Mouse (Mus musculus) liver, embryonic 13.5 days (tissue): ENCODE results near the gene Olfr91. TPM values are rescaled to one million over a fixed set of nuclear protein-coding genes. Genes with fewer than 3 reads are reported as not detected.

Source experiments
- ATAC-seq: fragments of 200-750 bp; cut with Nextera tagmentation; 2 replicates; pipeline ENCODE4 v1.8.0; 2017; ENCODE audit warnings: low read depth, mild to moderate bottlenecking, moderate number of reproducible peaks, moderate library complexity
- DNase-seq: peaks from one replicate; pipeline ENCODE4 v3.0.0; 2022
- H3K27ac ChIP-seq: fragments of 300-500 bp; sonication (generic); 2 replicates; pipeline ENCODE4 v1.5.1; 2015; ENCODE audit warnings: moderate library complexity, mild to moderate bottlenecking, inconsistent platforms
- H3K27me3 ChIP-seq: fragments of 300-500 bp; sonication (generic); 2 replicates; pipeline ENCODE4 v1.6.1; 2015; ENCODE audit warnings: mild to moderate bottlenecking, inconsistent platforms
- H3K36me3 ChIP-seq: fragments of 300-500 bp; sonication (generic); 2 replicates; pipeline ENCODE4 v1.6.1; 2015; ENCODE audit warnings: mild to moderate bottlenecking, inconsistent platforms
- H3K4me1 ChIP-seq: fragments of 300-500 bp; sonication (generic); replicated peaks from 2 replicates; pipeline ENCODE4 v1.6.1; 2015; ENCODE audit warnings: inconsistent platforms
- H3K4me2 ChIP-seq: fragments of 300-500 bp; sonication (generic); 2 replicates; pipeline ENCODE4 v1.6.1; 2015; ENCODE audit warnings: inconsistent platforms, mild to moderate bottlenecking, moderate library complexity
- H3K4me3 ChIP-seq: fragments of 300-500 bp; sonication (generic); replicated peaks from 2 replicates; pipeline ENCODE4 v1.5.1; 2015; ENCODE audit warnings: mild to moderate bottlenecking, inconsistent platforms
- H3K9ac ChIP-seq: fragments of 300-500 bp; sonication (generic); 2 replicates; pipeline ENCODE4 v1.6.1; 2015; ENCODE audit warnings: mild to moderate bottlenecking, inconsistent platforms
- H3K9me3 ChIP-seq: fragments of 300-500 bp; sonication (generic); replicated peaks from 2 replicates; pipeline ENCODE4 v1.6.1; 2016; ENCODE audit warnings: inconsistent platforms
- WGBS: fragments of 180-500 bp; shearing (Covaris S2); methylation state at CpG from one replicate; pipeline ENCODE4 v1.1.7; 2015; ENCODE audit not compliant: insufficient replicate concordance; 5-methylcytosine and 5-hydroxymethylcytosine counted together
- polyA plus RNA-seq: library from polyadenylated mRNA; unstranded; fragments of >200 nt; fragmentation: Nextera tagmentation; extraction: Ambion mirVana; gene quantifications from 2 replicates; pipeline ENCODE4 v1.2.1, GENCODE M21; 2015

The Olfr91 gene
- polyA plus RNA-seq, 1 experiment from 2014 or later, result not detected

DNA sequence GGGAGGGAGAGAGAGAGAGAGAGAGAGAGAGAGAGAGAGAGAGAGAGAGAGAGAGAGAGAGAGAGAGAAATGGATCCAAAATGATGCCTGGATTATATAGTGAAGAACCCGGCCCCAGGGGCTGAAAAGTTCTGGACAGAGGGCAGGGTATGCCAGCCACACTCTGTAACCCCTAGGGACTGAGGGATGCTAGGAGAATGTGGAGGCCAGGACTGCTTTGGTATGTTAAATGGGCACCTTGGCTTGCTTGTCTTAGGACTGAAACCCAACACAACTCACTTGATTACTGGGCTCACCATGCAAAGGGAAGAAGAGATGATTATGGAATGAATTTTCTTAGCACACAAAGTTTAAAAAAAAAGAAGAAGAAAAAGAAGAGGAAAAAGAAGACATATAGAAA is 19.9 kb downstream of the Olfr91 start:
- H3K27me3 ChIP-seq, result no peaks in the 10 kb centered on the region
- H3K36me3 ChIP-seq, result no peaks in the 10 kb centered on the region
- no peak for ATAC-seq
- H3K4me1 ChIP-seq, result no peaks in the 10 kb centered on the region
- no peaks in the 10 kb centered on the region for H3K9me3 ChIP-seq
- no peak overlapping the region for H3K9ac ChIP-seq
- no peak overlapping the region for H3K27ac ChIP-seq
- H3K4me3 ChIP-seq, result no peak overlapping the region
- WGBS, result 50% methylated on average over 1 of the region's 1 CpGs
- no peak overlapping the region for H3K4me2 ChIP-seq
- no peak for DNase-seq

DNA sequence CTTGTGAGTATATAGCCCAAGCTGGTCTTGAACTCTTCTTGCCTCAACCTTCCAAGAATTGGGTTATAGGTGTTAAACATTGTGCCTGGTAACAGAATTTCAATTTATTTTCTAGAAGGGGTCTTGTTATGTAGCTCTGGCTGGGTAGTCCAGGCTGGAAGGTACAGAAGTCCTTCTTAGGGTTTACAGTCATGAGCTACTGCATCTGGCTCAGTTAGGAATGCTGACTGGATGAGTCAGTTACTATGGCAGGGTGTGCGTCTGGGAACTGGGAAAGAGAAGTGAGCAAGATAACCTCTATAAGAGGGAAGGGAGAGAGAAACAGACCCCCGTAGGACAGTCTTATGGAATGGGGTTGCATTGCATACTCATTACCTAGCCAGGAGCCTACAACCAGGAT is 22.3 kb downstream of the Olfr91 start:
- ATAC-seq (no peak), DNase-seq (no peak)
- Histone ChIP-seq H3K9me3 (no peaks in the 10 kb centered on the region), H3K4me1 (no peaks in the 10 kb centered on the region), H3K27me3 (no peaks in the 10 kb centered on the region), H3K4me2 (no peak overlapping the region), H3K4me3 (no peak overlapping the region), H3K9ac (no peak overlapping the region), H3K27ac (no peak overlapping the region), H3K36me3 (no peaks in the 10 kb centered on the region)
- WGBS, result 73% methylated on average over 2 of the region's 2 CpGs

DNA sequence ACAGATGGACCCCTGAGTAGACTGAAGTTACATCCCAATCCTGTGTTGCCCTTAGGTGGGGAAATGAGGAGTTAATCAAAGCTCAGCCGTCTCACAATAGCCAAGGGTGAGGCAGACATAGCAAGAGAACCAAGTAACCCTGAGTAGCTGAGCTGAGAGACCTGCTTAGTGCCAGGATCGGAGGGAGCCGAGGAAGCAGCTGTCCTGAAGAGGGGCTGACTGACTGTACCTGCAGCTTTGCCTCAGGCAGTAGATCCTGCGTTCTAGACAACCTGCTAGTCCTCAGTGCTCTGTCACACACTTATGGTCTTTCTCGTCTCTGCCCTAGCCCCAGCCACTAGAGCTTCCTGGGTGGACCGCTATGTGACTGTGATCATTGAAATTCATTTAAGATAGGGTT is 22.9 kb downstream of the Olfr91 start:
- Histone ChIP-seq H3K9ac (no peak overlapping the region), H3K27ac (no peak overlapping the region), H3K4me3 (no peak overlapping the region), H3K27me3 (no peaks in the 10 kb centered on the region), H3K4me2 (no peak overlapping the region), H3K4me1 (no peaks in the 10 kb centered on the region), H3K9me3 (no peaks in the 10 kb centered on the region), H3K36me3 (no peaks in the 10 kb centered on the region)
- no peak for ATAC-seq
- DNase-seq, result no peak
- WGBS, result 63% methylated on average over 6 of the region's 6 CpGs

DNA sequence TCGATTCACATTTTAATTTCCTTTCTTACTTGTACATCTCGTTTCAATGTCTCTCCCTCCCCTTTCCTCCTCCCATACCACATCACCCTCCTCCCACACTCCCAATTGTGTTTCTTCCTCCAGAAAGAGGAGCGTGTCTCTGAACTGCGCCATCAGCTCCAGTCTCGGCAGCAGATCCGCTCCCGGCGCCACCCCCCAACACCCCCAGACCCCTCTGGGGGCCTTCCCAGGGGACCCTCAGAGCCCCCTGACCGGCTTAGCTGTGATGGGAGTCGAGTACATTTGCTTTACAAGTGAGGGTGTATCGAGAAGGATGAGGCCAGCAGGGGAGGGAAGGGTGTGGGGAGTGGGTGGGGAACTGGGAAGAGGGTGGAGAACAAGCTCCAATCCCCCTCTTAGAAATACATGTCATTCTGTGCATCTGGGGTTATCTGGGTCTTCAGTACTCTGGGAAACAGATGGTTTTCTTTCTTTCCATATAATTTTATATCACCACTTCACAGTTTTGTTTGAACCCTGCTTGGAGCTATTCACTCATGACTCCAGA is 25.3 kb downstream of the Olfr91 start:
- Histone ChIP-seq H3K27ac (no peak overlapping the region), H3K9me3 (no peaks in the 10 kb centered on the region), H3K4me2 (no peak overlapping the region), H3K4me3 (no peak overlapping the region), H3K27me3 (no peaks in the 10 kb centered on the region), H3K4me1 (no peaks in the 10 kb centered on the region), H3K36me3 (no peaks in the 10 kb centered on the region), H3K9ac (no peak overlapping the region)
- ATAC-seq, result no peak
- 57% methylated on average over 11 of the region's 11 CpGs for WGBS
- no peak for DNase-seq

DNA sequence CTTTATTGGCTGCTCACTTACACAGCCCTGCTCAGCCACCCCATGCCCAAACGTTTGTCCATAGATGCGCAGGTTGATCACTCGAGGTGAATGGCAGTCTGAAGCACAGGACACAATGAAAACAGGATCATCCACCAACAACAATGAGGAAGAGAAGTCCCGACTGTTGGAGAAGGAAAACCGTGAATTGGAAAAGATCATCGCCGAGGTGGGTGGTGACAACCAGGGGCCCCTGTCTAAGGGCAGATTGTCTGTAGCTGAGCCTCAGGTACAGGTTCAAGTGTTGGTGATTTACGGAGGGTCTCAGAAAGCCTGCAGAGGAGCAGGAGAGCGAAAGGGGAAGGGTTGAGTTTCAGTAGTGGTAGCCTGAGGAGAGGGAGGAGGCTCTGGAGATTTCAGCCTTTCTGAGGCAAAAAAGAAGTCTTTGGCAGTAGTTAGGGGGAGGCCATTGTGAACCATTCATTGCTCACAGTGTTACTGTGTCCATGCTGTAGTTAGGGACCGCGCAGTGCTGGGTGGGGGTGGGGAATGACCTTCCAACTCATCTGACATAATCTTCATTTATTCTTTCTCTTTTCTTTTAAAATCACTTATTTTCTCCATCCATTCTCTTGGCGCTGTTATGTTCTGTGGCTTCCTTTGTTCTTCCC is 25.9 kb downstream of the Olfr91 start:
- no peak overlapping the region for H3K4me3 ChIP-seq
- no peak for ATAC-seq
- no peak overlapping the region for H3K9ac ChIP-seq
- H3K27ac ChIP-seq, result no peak overlapping the region
- H3K4me2 ChIP-seq, result no peak overlapping the region
- H3K9me3 ChIP-seq, result no peaks in the 10 kb centered on the region
- H3K4me1 ChIP-seq, result no peaks in the 10 kb centered on the region
- H3K36me3 ChIP-seq, result no peaks in the 10 kb centered on the region
- H3K27me3 ChIP-seq, result no peaks in the 10 kb centered on the region
- no peak for DNase-seq
- WGBS, result 63% methylated on average over 12 of the region's 12 CpGs

DNA sequence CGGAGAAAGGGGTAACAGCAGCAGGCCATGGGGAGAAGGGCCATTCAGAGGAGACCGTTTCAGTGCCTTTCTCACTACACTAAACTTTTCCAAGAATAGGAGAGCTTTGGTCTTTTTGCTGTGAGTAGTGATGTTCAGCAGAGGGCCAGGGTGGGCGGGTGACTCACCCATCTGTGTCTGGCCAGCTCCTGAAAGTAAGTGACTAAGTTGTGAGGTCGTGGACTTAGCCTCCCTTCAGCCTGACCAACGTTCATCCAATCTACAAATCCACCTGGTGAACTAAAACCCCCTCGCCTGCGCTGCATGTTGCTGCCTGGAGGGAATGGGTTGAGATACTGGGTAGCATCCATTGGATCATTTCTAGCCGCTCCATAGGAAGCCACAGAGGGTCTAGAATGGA is 28.0 kb downstream of the Olfr91 start:
- no peak overlapping the region for H3K27ac ChIP-seq
- DNase-seq, result no peak
- WGBS, result 58% methylated on average over 8 of the region's 8 CpGs

DNA sequence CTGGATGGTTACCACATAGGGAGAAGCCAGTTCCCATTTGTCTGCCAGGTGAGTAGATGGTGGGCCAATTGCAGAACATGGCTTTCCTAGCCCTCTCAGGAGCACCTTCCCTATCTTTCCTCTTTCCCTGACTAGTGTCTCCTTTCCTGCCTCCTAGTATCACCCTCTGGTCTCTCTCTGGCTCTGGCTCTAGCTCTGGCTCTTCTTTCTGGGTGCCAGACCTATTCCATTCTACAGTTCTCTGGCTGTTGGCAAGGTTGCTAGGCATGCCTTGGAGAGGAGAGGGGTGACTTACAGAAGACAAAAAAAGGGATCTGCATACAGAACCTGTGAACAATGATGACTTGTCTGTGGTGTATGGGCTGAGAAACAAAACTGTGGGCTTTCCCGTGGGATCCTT is 30.2 kb downstream of the Olfr91 start:
- Histone ChIP-seq H3K4me2 (no peak overlapping the region), H3K27me3 (no peaks in the 10 kb centered on the region), H3K27ac (no peak overlapping the region), H3K36me3 (no peaks in the 10 kb centered on the region), H3K9ac (no peak overlapping the region), H3K4me3 (no peak overlapping the region), H3K4me1 (no peaks in the 10 kb centered on the region), H3K9me3 (no peaks in the 10 kb centered on the region)
- DNase-seq (no peak), ATAC-seq (no peak)
- WGBS, result 59% methylated on average over 1 of the region's 1 CpGs

More for the DNA sequence above, 28.0 kb downstream of the Olfr91 start:
- no peak overlapping the region for H3K4me3 ChIP-seq
- H3K9ac ChIP-seq, result no peak overlapping the region
- H3K4me1 ChIP-seq, result no peaks in the 10 kb centered on the region
- H3K27me3 ChIP-seq, result no peaks in the 10 kb centered on the region
- H3K4me2 ChIP-seq, result no peak overlapping the region
- H3K36me3 ChIP-seq, result no peaks in the 10 kb centered on the region
- H3K9me3 ChIP-seq, result no peaks in the 10 kb centered on the region
- ATAC-seq, result no peak

DNA sequence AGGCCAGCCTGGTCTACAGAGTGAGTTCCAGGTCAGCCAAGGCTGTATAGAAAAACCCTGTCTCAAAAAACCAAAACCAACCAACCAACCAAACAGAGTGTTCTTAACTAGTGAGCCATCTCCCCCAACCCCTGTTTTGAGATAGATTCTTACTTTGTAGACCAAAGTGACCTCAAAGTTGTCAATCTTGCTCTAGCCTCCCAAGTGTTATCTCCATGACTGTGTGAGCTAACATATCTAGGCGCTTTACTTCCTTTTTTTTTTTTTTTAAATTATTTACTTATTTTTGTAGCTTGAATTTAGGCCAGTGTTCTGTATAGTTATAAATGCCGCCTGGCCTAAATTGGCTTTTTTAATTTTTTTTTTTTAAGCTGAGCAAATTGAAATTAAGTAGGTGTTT is 32.1 kb downstream of the Olfr91 start:
- ATAC-seq, result no peak
- H3K9ac ChIP-seq, result no peak overlapping the region
- DNase-seq, result no peak
- no peak overlapping the region for H3K4me2 ChIP-seq
- H3K36me3 ChIP-seq, result no peaks in the 10 kb centered on the region
- 65% methylated on average over 2 of the region's 2 CpGs for WGBS
- H3K4me1 ChIP-seq, result no peaks in the 10 kb centered on the region
- H3K9me3 ChIP-seq, result no peaks in the 10 kb centered on the region
- no peaks in the 10 kb centered on the region for H3K27me3 ChIP-seq
- no peak overlapping the region for H3K4me3 ChIP-seq
- H3K27ac ChIP-seq, result no peak overlapping the region

DNA sequence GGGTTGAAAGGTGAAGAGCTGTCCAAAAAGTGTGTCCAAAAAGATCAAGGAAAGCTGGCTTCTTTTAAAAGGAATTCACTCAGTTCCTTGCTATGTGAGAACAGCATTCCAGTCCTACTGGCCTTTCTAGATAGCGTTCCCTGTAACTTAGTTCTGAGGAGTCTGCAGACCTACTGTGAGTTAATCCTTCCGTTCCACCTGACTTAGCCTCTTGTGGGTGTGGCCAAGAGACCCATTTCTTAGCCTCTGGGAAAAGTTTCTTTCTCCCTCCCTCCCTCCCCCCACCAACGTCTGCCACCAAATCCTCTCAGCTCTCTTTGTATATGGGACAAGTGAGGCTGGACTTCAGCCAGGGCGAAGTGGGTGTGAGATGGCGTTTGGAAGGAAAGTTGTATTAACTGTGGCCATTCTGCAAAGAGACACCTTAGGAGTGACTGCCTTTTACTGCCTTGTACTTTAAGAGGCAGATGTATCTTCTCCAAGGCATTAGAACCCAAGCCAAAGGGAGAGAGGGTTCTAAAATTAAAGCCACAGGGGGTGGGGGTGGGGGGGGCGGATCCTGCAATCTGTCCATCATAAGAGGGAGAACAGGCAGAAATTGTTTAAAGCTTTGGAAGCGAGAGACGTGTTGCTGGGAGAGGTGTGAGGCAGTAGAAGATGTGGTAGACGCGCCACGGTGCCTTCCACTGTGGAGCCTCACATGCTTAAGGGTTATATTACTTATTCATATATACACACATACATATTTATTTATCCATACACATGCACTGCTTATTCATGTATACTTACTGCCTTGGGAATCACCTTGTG is 34.2 kb downstream of the Olfr91 start:
- H3K9ac ChIP-seq, result no peak overlapping the region

DNA sequence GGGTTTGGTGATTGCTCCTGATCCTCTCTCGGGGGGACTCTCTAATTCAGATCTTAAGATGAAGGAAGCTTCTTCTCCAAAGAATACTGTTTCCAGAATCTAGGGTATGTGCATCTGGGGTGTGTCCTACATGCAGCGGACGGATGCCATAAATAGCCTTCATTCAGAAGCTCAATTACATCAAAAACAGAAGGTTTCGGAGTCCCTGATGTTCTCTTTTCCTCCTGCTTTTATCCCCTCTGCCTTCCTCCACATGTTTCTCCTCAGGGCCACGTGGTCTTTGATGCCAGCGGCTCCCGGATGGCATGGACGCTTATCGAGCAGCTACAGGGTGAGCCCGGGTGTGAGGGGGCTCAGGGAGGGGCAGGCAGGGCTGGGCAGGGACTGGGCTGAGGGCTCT is 35.0 kb downstream of the Olfr91 start:
- Histone ChIP-seq H3K27me3 (no peaks in the 10 kb centered on the region), H3K9me3 (no peaks in the 10 kb centered on the region), H3K4me1 (no peaks in the 10 kb centered on the region), H3K4me2 (no peak overlapping the region), H3K4me3 (no peak overlapping the region), H3K9ac (no peak overlapping the region), H3K27ac (no peak overlapping the region), H3K36me3 (no peaks in the 10 kb centered on the region)
- ATAC-seq (no peak), DNase-seq (no peak)
- 64% methylated on average over 10 of the region's 10 CpGs for WGBS

More for the DNA sequence above, 34.2 kb downstream of the Olfr91 start:
- 74% methylated on average over 11 of the region's 11 CpGs for WGBS
- no peaks in the 10 kb centered on the region for H3K9me3 ChIP-seq
- no peak overlapping the region for H3K4me2 ChIP-seq
- no peak overlapping the region for H3K4me3 ChIP-seq
- DNase-seq, result no peak
- H3K27me3 ChIP-seq, result no peaks in the 10 kb centered on the region
- H3K4me1 ChIP-seq, result no peaks in the 10 kb centered on the region
- no peaks in the 10 kb centered on the region for H3K36me3 ChIP-seq
- H3K27ac ChIP-seq, result no peak overlapping the region
- ATAC-seq, result no peak

DNA sequence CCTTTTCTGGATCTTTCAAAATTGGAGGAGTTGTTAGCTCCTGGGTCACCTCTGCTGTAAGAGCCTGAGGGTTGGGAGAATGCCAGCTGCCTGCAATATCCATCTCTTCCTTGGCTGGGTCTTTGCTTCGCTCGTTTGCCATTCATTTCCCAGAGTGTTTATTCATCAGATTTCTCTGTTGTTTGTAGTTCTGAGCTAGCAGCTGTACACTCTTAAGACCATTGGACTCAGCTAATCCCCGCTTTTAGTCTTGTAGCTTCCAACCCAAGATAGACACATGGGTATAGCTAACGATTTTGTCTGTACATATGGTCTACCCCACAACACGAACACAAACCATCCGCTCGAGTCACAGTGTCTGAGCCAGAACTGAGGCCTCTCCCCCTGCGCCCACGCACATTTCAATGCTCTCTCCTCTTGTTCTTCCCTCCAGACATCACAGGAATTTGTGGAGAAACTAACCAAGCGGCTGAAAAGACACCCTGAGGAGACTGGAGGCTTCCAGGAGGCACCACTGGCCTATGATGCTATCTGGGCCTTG is 35.9 kb downstream of the Olfr91 start:
- Histone ChIP-seq H3K9me3 (no peaks in the 10 kb centered on the region), H3K27ac (no peak overlapping the region), H3K9ac (no peak overlapping the region), H3K4me3 (no peak overlapping the region), H3K36me3 (no peaks in the 10 kb centered on the region), H3K4me1 (no peaks in the 10 kb centered on the region), H3K4me2 (no peak overlapping the region), H3K27me3 (no peaks in the 10 kb centered on the region)
- DNase-seq (no peak), ATAC-seq (no peak)
- WGBS, result 72% methylated on average over 10 of the region's 10 CpGs
